Mouse (Mus musculus) adrenal gland, postnatal 14 days (tissue): Measurements from ENCODE around the gene Stap2. TPM values are rescaled to one million over a fixed set of nuclear protein-coding genes. Genes with fewer than 3 reads are reported as not detected.

Experiments
- DNase-seq: peaks from one replicate; pipeline ENCODE4 v3.0.0; 2021; ENCODE audit warnings: mixed read lengths
- total RNA-seq: library from RNA; stranded (reverse); gene quantifications from 2 replicates; pipeline ENCODE4 v1.2.3, GENCODE M21; 2021

Gene Stap2
- total RNA-seq, 1 experiment from 2014 or later, result 14.5 TPM

- DNase-seq, result no peak
Measured at GRCm38 (mm10) chr17:55959946-55960740, 45.2 kb downstream of the Stap2 start.

GRCm38 (mm10) chr17:55958918-55959728 is 46.3 kb downstream of the Stap2 start, which contains the start of gene Yju2:
Gene Yju2, plus strand, starts transcription at chr17:55959099.
- peak; percentile 96 for DNase-seq

GRCm38 (mm10) chr17:55958584-55958886 is 46.8 kb downstream of the Stap2 start:
- no peak for DNase-seq

GRCm38 (mm10) chr17:55957726-55958583 is 47.4 kb downstream of the Stap2 start:
- DNase-seq, result no peak

- DNase-seq, result peak; percentile 87
Measured at GRCm38 (mm10) chr17:55957168-55957567, 48.2 kb downstream of the Stap2 start.

- DNase-seq, result no peak
Measured at GRCm38 (mm10) chr17:55956591-55956990, 48.8 kb downstream of the Stap2 start.

- peak; percentile 84 for DNase-seq
Measured at GRCm38 (mm10) chr17:55956129-55956528, 49.3 kb downstream of the Stap2 start.

- DNase-seq, result no peak
Measured at GRCm38 (mm10) chr17:55954229-55954628, 51.2 kb downstream of the Stap2 start.

GRCm38 (mm10) chr17:55953751-55954150 is 51.6 kb downstream of the Stap2 start:
- no peak for DNase-seq

GRCm38 (mm10) chr17:55952447-55953027 is 52.8 kb downstream of the Stap2 start, which contains the start of gene Ebi3:
Gene Ebi3, plus strand, starts transcription at chr17:55952640.
- DNase-seq, result peak; percentile 12

GRCm38 (mm10) chr17:55952041-55952440 is 53.3 kb downstream of the Stap2 start:
- no peak for DNase-seq

GRCm38 (mm10) chr17:55950601-55951000 is 54.8 kb downstream of the Stap2 start:
- no peak for DNase-seq

GRCm38 (mm10) chr17:55949400-55949799 is 56.0 kb downstream of the Stap2 start, which contains the start of gene Zfp119b:
Gene Zfp119b, minus strand, starts transcription at chr17:55949500.
- DNase-seq, result no peak

- DNase-seq, result no peak
Measured at GRCm38 (mm10) chr17:55948647-55949046, 56.7 kb downstream of the Stap2 start.

Other genes with a start within 250 kb of the Stap2 start
- gene Zfp119a, start 126.7 kb downstream of the Stap2 start, total RNA-seq, result 7.0 and 8.0 TPM in 2 replicates
- 4.8 and 7.5 TPM in 2 replicates for gene Zfp959, start 113.5 kb downstream of the Stap2 start, total RNA-seq
- 4.4 and 5.4 TPM in 2 replicates for gene Zfp119b, start 56.1 kb downstream of the Stap2 start, total RNA-seq
- gene Ebi3, start 52.9 kb downstream of the Stap2 start, total RNA-seq, result 1.2 and 1.6 TPM in 2 replicates
- 18.2 and 24.8 TPM in 2 replicates for gene Yju2, start 46.5 kb downstream of the Stap2 start, total RNA-seq
- gene Shd, start 35.1 kb downstream of the Stap2 start, total RNA-seq, result 1.2 and 3.7 TPM in 2 replicates
- 1.6 and 2.9 TPM in 2 replicates for gene Fsd1, start 19.1 kb downstream of the Stap2 start, total RNA-seq
- 86.1 and 91.1 TPM in 2 replicates for gene Mpnd, start 127 bp upstream of the Stap2 start, total RNA-seq
- 46.2 and 53.7 TPM in 2 replicates for gene Sh3gl1, start 31.1 kb upstream of the Stap2 start, total RNA-seq
- gene Chaf1a, start 34.9 kb upstream of the Stap2 start, total RNA-seq, result 8.3 and 10.2 TPM in 2 replicates
- 65.6 and 79.5 TPM in 2 replicates for gene Ubxn6, start 69.4 kb upstream of the Stap2 start, total RNA-seq
- gene Hdgfl2, start 74.0 kb upstream of the Stap2 start, total RNA-seq, result 52.5 and 60.1 TPM in 2 replicates
- 76.6 and 87.5 TPM in 2 replicates for gene Plin4, start 104.2 kb upstream of the Stap2 start, total RNA-seq
- 91.4 and 109 TPM in 2 replicates for gene Plin5, start 112.0 kb upstream of the Stap2 start, total RNA-seq
- gene Lrg1, start 116.4 kb upstream of the Stap2 start, total RNA-seq, result 58.3 and 63.2 TPM in 2 replicates
- gene Sema6b, start 134.8 kb upstream of the Stap2 start, total RNA-seq, result 11.9 and 15.2 TPM in 2 replicates
- gene Tnfaip8l1, start 156.9 kb upstream of the Stap2 start, total RNA-seq, result 8.2 and 8.6 TPM in 2 replicates
- gene Mydgf, start 178.3 kb upstream of the Stap2 start, total RNA-seq, result 61.6 and 63.5 TPM in 2 replicates
- 31.5 and 33.4 TPM in 2 replicates for gene Dpp9, start 213.3 kb upstream of the Stap2 start, total RNA-seq